Mouse (Mus musculus) kidney, embryonic 14.5 days (tissue): ENCODE results near the gene 9930021J03Rik. TPM values are rescaled to one million over a fixed set of nuclear protein-coding genes. Genes with fewer than 3 reads are reported as not detected.

Source experiments
- ATAC-seq: fragments of 200-750 bp; cut with Nextera tagmentation; 2 replicates; pipeline ENCODE4 v1.8.0; 2017; ENCODE audit warnings: moderate number of reproducible peaks, mild to moderate bottlenecking, moderate TSS enrichment, moderate library complexity; ENCODE audit not compliant: low FRiP score, low TSS enrichment
- H3K27ac ChIP-seq: fragments of 300-500 bp; sonication (generic); 2 replicates; pipeline ENCODE4 v1.5.1; 2014; ENCODE audit warnings: low read depth, mild to moderate bottlenecking, low read length, moderate library complexity, mixed read lengths
- H3K27me3 ChIP-seq: fragments of 300-500 bp; sonication (generic); 2 replicates; pipeline ENCODE4 v1.6.1; 2014; ENCODE audit warnings: mild to moderate bottlenecking, low read length; ENCODE audit not compliant: control insufficient read depth, insufficient read depth
- H3K36me3 ChIP-seq: fragments of 300-500 bp; sonication (generic); 2 replicates; pipeline ENCODE4 v1.6.1; 2014; ENCODE audit warnings: low read length, mixed read lengths; ENCODE audit not compliant: control insufficient read depth, insufficient read depth
- H3K4me1 ChIP-seq: fragments of 300-500 bp; sonication (generic); 2 replicates; pipeline ENCODE4 v1.6.1; 2014; ENCODE audit warnings: low read length, mixed read lengths; ENCODE audit not compliant: control insufficient read depth, insufficient read depth
- H3K4me2 ChIP-seq: fragments of 300-500 bp; sonication (generic); replicated peaks from 2 replicates; pipeline ENCODE4 v1.6.1; 2014; ENCODE audit warnings: low read depth, mild to moderate bottlenecking, low read length
- H3K4me3 ChIP-seq: fragments of 300-500 bp; sonication (generic); 2 replicates; pipeline ENCODE4 v1.5.1; 2014; ENCODE audit warnings: mild to moderate bottlenecking, low read length
- H3K9ac ChIP-seq: fragments of 300-500 bp; sonication (generic); 2 replicates; pipeline ENCODE4 v1.6.1; 2014; ENCODE audit warnings: low read depth, mild to moderate bottlenecking, low read length, moderate library complexity
- H3K9me3 ChIP-seq: fragments of 300-500 bp; sonication (generic); 2 replicates; pipeline ENCODE4 v1.6.1; 2016; ENCODE audit warnings: low read length; ENCODE audit not compliant: control insufficient read depth
- WGBS: fragments of 180-500 bp; shearing (Covaris S2); extraction: QIAGEN DNeasy Blood & Tissue Kit; methylation state at CpG from one replicate; pipeline ENCODE4 v1.1.7; 2014; 5-methylcytosine and 5-hydroxymethylcytosine counted together
- polyA plus RNA-seq: library from polyadenylated mRNA; unstranded; fragments of >200 nt; fragmentation: Nextera tagmentation; extraction: Ambion mirVana; gene quantifications from 2 replicates; pipeline ENCODE4 v1.2.1, GENCODE M21; 2014

Gene 9930021J03Rik
- polyA plus RNA-seq, 1 experiment from 2014 or later: 11.5 TPM

- Histone ChIP-seq H3K4me3 (no peak overlapping the region), H3K27me3 (no peaks in the 10 kb centered on the region), H3K27ac (no peak overlapping the region), H3K9me3 (peaks cover 2% of the 10 kb centered on the region; the same call in 1 of the 2 replicates), H3K36me3 (no peaks in the 10 kb centered on the region), H3K4me1 (no peaks in the 10 kb centered on the region), H3K9ac (no peak overlapping the region), H3K4me2 (no peak overlapping the region)
- ATAC-seq: no peak
- WGBS: 93% methylated on average over 10 of the region's 10 CpGs
Observed at GRCm38 (mm10) chr19:29695071-29695470, 110.7 kb downstream of the 9930021J03Rik start.

GRCm38 (mm10) chr19:29683844-29684540 lies 121.8 kb downstream of the 9930021J03Rik start:
- Histone ChIP-seq H3K9ac (no peak overlapping the region), H3K4me3 (no peak overlapping the region), H3K27me3 (no peaks in the 10 kb centered on the region), H3K36me3 (no peaks in the 10 kb centered on the region), H3K9me3 (peaks cover 7% of the 10 kb centered on the region; the same call in 1 of the 2 replicates), H3K4me1 (no peaks in the 10 kb centered on the region), H3K4me2 (no peak overlapping the region), H3K27ac (no peak overlapping the region)
- 0 out of 2 replicates have a peak, but pooled peaks have one; percentile 16 for ATAC-seq
- 50% methylated on average over 16 of the region's 16 CpGs for WGBS

DNA sequence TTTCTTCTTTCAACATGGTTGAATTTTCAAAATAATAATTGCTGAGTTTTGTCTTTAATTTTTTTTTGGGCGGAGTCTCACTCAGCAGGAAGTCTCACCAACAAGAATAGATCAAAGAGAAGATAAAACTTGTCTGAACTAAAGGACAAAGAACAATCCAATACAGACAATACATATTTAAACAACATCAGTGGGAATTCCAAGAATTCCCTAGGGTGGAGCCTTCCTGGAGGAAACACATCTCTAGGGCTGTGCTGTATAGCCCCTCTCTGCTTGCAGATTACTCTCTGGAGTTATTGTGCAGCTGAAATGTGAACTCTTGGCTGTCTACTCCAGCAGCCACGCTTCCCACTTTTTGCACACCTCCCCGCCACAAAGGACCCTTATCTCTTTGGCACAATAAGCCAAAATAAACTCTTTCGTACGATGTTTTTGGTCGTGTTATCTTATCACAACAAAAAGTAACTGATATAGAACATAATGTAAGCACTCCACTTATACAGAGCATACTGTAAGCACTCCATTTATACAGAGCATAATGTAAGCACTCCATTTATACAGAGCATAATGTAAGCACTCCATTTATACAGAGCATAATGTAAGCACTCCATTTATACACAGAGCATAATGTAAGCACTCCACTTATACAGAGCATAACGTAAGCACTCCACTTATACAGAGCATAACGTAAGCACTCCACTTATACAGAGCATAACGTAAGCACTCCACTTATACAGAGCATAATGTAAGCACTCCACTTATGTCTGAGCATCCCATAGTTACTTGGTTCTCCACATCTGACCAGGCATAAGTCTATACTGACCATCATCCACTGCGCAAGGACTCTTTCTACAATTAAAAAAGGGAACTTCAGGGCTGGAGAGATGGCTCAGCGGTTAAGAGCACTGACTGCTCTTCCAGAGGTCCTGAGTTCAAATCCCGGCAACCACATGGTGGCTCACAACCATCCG lies 125.3 kb downstream of the 9930021J03Rik start:
- H3K27ac ChIP-seq: no peak overlapping the region
- H3K4me1 ChIP-seq: no peaks in the 10 kb centered on the region
- WGBS: 85% methylated on average over 13 of the region's 13 CpGs
- no peak overlapping the region for H3K4me3 ChIP-seq
- no peaks in the 10 kb centered on the region for H3K27me3 ChIP-seq
- H3K9ac ChIP-seq: no peak overlapping the region
- peaks cover 7% of the 10 kb centered on the region; the same call in 1 of the 2 replicates for H3K9me3 ChIP-seq
- no peaks in the 10 kb centered on the region for H3K36me3 ChIP-seq
- no peak overlapping the region for H3K4me2 ChIP-seq
- no peak for ATAC-seq

- Histone ChIP-seq H3K9ac (no peak overlapping the region), H3K9me3 (no peaks in the 10 kb centered on the region), H3K36me3 (no peaks in the 10 kb centered on the region), H3K27ac (no peak overlapping the region), H3K4me1 (no peaks in the 10 kb centered on the region), H3K27me3 (no peaks in the 10 kb centered on the region), H3K4me3 (no peak overlapping the region), H3K4me2 (no peak overlapping the region)
- ATAC-seq: no peak
- WGBS: 88% methylated on average over 6 of the region's 6 CpGs
Observed at GRCm38 (mm10) chr19:29678181-29678778, 127.5 kb downstream of the 9930021J03Rik start.

GRCm38 (mm10) chr19:29676479-29677193 lies 129.2 kb downstream of the 9930021J03Rik start:
- H3K27me3 ChIP-seq: no peaks in the 10 kb centered on the region
- 48% methylated on average over 10 of the region's 10 CpGs for WGBS
- no peak overlapping the region for H3K4me3 ChIP-seq
- H3K36me3 ChIP-seq: no peaks in the 10 kb centered on the region
- H3K4me2 ChIP-seq: no peak overlapping the region
- no peak overlapping the region for H3K27ac ChIP-seq
- no peaks in the 10 kb centered on the region for H3K4me1 ChIP-seq
- H3K9ac ChIP-seq: no peak overlapping the region
- no peaks in the 10 kb centered on the region for H3K9me3 ChIP-seq
- no peak for ATAC-seq

- Histone ChIP-seq H3K9me3 (no peaks in the 10 kb centered on the region), H3K4me2 (no peak overlapping the region), H3K27me3 (no peaks in the 10 kb centered on the region), H3K4me1 (no peaks in the 10 kb centered on the region), H3K4me3 (no peak overlapping the region), H3K9ac (no peak overlapping the region), H3K36me3 (no peaks in the 10 kb centered on the region), H3K27ac (0 out of 2 replicates have a peak overlapping the region, but pooled peaks have one; percentile 4)
- ATAC-seq: peak; percentile 28; the same call in 1 of the 2 replicates
- WGBS: 21% methylated on average over 9 of the region's 9 CpGs
Observed at GRCm38 (mm10) chr19:29675562-29676078, 130.2 kb downstream of the 9930021J03Rik start.

DNA sequence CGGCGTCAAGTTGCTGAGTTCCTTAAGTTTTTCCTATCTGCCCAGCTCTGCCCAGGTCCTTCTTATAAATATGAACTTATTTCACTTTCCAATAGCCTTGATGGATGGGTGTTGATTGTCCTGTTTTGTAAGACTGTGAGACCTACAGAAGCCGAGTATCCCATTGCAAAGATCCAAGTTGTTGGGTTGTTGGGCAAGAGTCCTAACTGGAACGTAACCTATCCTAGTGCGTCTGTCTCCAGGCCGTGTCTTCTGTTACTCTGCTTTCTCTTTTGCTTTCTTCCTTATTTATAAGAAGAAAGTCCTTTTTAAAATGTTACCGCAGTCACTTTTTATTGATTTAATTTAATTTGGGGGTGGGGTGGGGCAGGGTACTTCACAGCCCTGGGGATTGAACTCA lies 130.8 kb downstream of the 9930021J03Rik start:
- H3K36me3 ChIP-seq: no peaks in the 10 kb centered on the region
- ATAC-seq: no peak
- no peaks in the 10 kb centered on the region for H3K4me1 ChIP-seq
- 94% methylated on average over 7 of the region's 7 CpGs for WGBS
- no peak overlapping the region for H3K4me3 ChIP-seq
- H3K27ac ChIP-seq: 0 out of 2 replicates have a peak overlapping the region, but pooled peaks have one; percentile 4
- no peak overlapping the region for H3K9ac ChIP-seq
- H3K9me3 ChIP-seq: no peaks in the 10 kb centered on the region
- H3K4me2 ChIP-seq: no peak overlapping the region
- no peaks in the 10 kb centered on the region for H3K27me3 ChIP-seq

DNA sequence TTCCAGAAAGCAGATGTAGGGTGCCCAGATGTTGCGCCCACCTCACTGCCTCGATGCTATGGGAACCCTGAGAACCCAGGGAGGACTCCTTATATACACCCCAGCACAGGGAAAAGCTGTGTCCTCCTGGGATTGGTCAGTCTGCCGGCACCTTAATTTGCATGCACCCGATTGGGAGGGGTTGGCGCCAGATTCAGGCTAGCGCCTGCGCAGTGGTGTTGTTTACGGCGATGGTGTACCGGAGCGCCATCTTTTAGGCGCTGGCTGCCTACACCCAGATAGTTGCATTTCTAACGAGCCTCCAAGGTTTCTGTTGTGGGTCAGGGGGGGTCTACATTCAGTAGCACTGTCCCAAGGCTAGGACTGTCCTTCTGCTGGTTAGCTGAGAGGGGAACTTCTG lies 133.1 kb downstream of the 9930021J03Rik start:
- H3K27me3 ChIP-seq: no peaks in the 10 kb centered on the region

More for the DNA sequence above, 133.1 kb downstream of the 9930021J03Rik start:
- no peak overlapping the region for H3K9ac ChIP-seq
- ATAC-seq: no peak
- H3K27ac ChIP-seq: no peak overlapping the region
- no peaks in the 10 kb centered on the region for H3K4me1 ChIP-seq
- no peak overlapping the region for H3K4me3 ChIP-seq
- H3K9me3 ChIP-seq: no peaks in the 10 kb centered on the region
- 95% methylated on average over 13 of the region's 13 CpGs for WGBS
- no peaks in the 10 kb centered on the region for H3K36me3 ChIP-seq
- no peak overlapping the region for H3K4me2 ChIP-seq
